Mouse (Mus musculus) neural tube, embryonic 12.5 days (tissue): ENCODE data around the gene Slc35b1. TPM values are rescaled to one million over a fixed set of nuclear protein-coding genes. Genes with fewer than 3 reads are reported as not detected.
A peak's percentile ranks its signal among the peaks of the same experiment; 100 is the strongest.
"Not testable (repeated sequence)": the region's sequence is repeated elsewhere in the genome, so short reads cannot be mapped to it uniquely, and the experiment has no call there.

Experiments
- ATAC-seq: fragments of 200-750 bp; cut with Nextera tagmentation; 2 replicates; pipeline ENCODE4 v1.8.0; 2017; ENCODE audit warnings: low read depth, mild to moderate bottlenecking, moderate TSS enrichment, moderate library complexity; ENCODE audit not compliant: low FRiP score
- H3K27ac ChIP-seq: fragments of 300-500 bp; sonication (generic); 2 replicates; pipeline ENCODE4 v1.5.1; 2016
- H3K27me3 ChIP-seq: fragments of 300-500 bp; sonication (generic); replicated peaks from 2 replicates; pipeline ENCODE4 v1.6.1; 2016; ENCODE audit warnings: mild to moderate bottlenecking
- H3K36me3 ChIP-seq: fragments of 300-500 bp; sonication (generic); 2 replicates; pipeline ENCODE4 v1.6.1; 2016; ENCODE audit warnings: mild to moderate bottlenecking
- H3K4me1 ChIP-seq: fragments of 300-500 bp; sonication (generic); 2 replicates; pipeline ENCODE4 v1.6.1; 2016
- H3K4me2 ChIP-seq: fragments of 300-500 bp; sonication (generic); replicated peaks from 2 replicates; pipeline ENCODE4 v1.6.1; 2016; ENCODE audit warnings: mild to moderate bottlenecking
- H3K4me3 ChIP-seq: fragments of 300-500 bp; sonication (generic); 2 replicates; pipeline ENCODE4 v1.5.1; 2016
- H3K9ac ChIP-seq: fragments of 300-500 bp; sonication (generic); 2 replicates; pipeline ENCODE4 v1.6.1; 2016; ENCODE audit warnings: mild to moderate bottlenecking
- H3K9me3 ChIP-seq: fragments of 300-500 bp; sonication (generic); 2 replicates; pipeline ENCODE4 v1.6.1; 2016; ENCODE audit warnings: mild to moderate bottlenecking
- WGBS: fragments of 180-500 bp; shearing (Covaris S2); methylation state at CpG from one replicate; pipeline ENCODE4 v1.1.7; 2016; 5-methylcytosine and 5-hydroxymethylcytosine counted together
- polyA plus RNA-seq: library from polyadenylated mRNA; unstranded; fragments of >200 nt; fragmentation: Nextera tagmentation; extraction: Ambion mirVana; gene quantifications from 2 replicates; pipeline ENCODE4 v1.2.1, GENCODE M21; 2016

The Slc35b1 gene
- polyA plus RNA-seq, 1 experiment from 2014 or later, result 127 TPM

DNA sequence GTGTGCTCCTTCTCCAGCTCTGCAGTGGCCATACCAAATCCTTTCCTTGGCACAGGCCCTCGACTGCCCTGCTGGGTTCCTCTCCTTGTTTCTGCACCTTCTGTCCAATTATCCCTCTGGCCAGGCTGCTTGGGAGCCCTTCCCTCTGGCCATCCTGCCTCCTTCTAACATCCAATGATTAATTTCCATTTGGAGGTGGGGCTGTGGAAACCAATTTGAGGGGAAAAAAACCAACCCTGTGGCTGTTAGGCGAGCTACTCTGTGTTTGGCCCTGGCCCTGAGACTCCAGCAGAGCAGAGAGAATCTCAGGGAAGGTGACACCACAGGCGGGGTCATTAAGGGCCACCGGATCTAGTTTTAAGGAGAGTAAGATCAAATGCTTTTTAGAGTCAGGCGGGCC lies 17.7 kb downstream of the Slc35b1 start:
- Histone ChIP-seq H3K4me2 (no peak overlapping the region), H3K36me3 (no peaks in the 10 kb centered on the region), H3K4me1 (no peaks in the 10 kb centered on the region), H3K27ac (no peak overlapping the region), H3K27me3 (no peaks in the 10 kb centered on the region), H3K9ac (no peak overlapping the region), H3K4me3 (no peak overlapping the region), H3K9me3 (no peaks in the 10 kb centered on the region)
- WGBS, result 17% methylated on average over 5 of the region's 5 CpGs
- no peak for ATAC-seq

DNA sequence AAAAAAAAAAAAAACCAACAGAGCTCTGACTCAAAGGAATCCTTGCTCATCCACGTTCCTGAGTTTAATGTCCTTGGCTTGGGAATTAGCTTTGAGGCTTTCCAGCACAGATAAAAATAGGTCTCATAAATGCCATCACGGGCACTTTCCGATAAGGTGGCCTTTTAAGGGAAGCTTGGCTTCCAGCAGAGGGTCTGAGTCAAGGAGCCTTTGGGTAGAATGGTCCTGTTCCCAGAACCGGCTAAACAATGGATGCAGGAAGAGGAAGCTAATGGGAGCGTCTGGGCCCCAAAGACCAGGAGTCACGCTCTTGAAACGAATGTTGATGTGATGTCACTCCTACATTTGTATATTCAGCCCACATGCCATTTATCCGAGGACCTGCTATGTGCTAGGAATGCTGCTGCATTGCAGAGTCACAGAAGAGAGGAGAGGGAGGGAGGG lies 18.2 kb downstream of the Slc35b1 start:
- Histone ChIP-seq H3K27me3 (no peaks in the 10 kb centered on the region), H3K9me3 (no peaks in the 10 kb centered on the region), H3K4me1 (no peaks in the 10 kb centered on the region), H3K27ac (no peak overlapping the region), H3K9ac (no peak overlapping the region), H3K4me2 (no peak overlapping the region), H3K4me3 (no peak overlapping the region), H3K36me3 (no peaks in the 10 kb centered on the region)
- WGBS, result 11% methylated on average over 8 of the region's 8 CpGs
- no peak for ATAC-seq

DNA sequence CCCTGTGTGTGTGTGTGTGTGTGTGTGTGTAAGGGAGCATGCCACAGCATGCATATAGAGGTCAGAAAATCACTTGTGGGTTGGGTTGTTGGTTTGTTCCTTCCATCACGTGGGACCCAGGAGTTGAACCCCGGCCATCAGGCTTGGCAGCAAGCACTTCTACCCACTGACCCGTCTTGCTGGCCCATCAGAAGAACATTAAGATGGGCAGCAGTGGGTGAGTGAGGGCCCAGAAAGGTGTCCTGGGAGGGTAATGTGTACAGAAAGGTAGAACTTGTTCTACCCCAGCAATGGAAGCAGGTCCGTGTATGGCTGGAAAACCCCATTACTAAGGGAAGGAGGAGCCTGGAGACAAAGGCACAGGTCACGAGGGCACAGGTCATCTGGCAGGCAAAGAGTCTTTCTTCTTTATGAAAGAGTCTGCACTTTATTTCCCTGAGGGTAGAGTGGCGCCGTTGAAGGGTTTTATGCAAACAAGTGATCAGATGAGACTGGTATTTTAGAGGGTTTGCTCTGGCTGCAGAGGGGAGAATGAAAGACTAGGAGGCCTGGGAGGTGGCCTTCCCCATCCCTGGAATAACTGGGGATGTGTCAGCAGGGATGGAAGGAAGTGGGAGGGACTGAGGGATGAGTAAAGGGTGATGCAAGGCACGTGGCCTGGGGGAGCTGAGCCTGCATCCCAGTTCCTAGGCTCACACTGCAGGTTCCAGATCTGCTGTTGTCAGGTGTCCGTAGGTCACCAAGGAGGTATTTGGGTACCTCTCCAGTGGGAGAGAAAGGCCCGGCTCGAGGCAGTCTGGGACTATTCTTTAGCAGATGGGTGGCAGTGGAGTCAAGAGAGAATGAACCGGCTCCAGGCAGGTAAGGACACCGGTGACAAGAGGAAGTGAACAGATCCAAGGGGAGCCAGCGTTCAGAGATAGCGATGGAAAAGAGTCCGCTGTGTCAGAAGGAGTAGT lies 19.2 kb downstream of the Slc35b1 start:
- Histone ChIP-seq H3K4me1 (no peaks in the 10 kb centered on the region), H3K9ac (no peak overlapping the region), H3K27ac (no peak overlapping the region), H3K36me3 (no peaks in the 10 kb centered on the region), H3K9me3 (no peaks in the 10 kb centered on the region), H3K27me3 (no peaks in the 10 kb centered on the region), H3K4me2 (no peak overlapping the region), H3K4me3 (no peak overlapping the region)
- ATAC-seq, result no peak
- WGBS, result 66% methylated on average over 16 of the region's 16 CpGs

DNA sequence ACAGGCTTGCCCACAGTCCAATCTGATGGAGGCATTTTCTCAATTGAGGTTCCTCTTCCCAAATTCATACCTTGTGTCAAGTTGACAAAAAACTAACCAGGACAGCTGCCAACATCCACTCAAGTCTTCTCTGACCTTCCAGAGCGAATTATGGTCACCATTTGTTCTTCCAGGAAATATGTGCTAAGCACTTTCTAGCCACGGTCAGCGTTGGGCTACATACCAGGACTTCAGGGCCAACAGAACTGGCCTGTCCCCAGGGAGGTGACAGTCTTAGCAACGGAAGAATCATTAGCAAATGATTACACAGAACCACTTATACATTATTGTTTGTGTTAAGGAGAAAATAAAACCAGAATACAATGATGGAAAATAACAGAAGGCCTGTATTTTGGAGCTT lies 21.3 kb downstream of the Slc35b1 start:
- Histone ChIP-seq H3K9ac (no peak overlapping the region), H3K27ac (no peak overlapping the region), H3K9me3 (no peaks in the 10 kb centered on the region), H3K27me3 (no peaks in the 10 kb centered on the region), H3K4me2 (no peak overlapping the region), H3K4me3 (no peak overlapping the region), H3K36me3 (no peaks in the 10 kb centered on the region), H3K4me1 (no peaks in the 10 kb centered on the region)
- WGBS, result 75% methylated on average over 4 of the region's 4 CpGs
- no peak for ATAC-seq

DNA sequence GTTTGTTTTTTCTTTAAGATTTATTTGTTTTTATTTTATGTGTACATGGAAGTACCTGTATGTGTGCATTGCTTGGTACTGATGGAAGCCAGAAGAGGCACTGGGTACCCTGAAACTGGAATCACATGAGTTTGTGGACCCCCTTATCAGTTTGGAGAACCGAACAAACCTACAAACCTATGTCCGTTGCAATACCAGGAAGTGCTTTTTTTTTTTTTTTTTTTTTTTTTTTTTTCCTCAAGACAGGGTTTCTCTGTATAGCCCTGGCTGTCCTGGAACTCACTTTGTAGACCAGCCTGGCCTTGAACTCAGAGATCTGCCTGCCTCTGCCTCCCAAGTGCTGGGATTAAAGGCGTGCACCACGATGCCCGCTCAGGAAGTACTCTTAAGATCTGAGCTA lies 21.9 kb downstream of the Slc35b1 start:
- ATAC-seq, H3K9me3 ChIP-seq, H3K4me3 ChIP-seq, H3K27ac ChIP-seq, H3K9ac ChIP-seq, H3K27me3 ChIP-seq, H3K4me1 ChIP-seq, H3K4me2 ChIP-seq, H3K36me3 ChIP-seq: not testable (repeated sequence)
- 91% methylated on average over 5 of the region's 5 CpGs for WGBS

DNA sequence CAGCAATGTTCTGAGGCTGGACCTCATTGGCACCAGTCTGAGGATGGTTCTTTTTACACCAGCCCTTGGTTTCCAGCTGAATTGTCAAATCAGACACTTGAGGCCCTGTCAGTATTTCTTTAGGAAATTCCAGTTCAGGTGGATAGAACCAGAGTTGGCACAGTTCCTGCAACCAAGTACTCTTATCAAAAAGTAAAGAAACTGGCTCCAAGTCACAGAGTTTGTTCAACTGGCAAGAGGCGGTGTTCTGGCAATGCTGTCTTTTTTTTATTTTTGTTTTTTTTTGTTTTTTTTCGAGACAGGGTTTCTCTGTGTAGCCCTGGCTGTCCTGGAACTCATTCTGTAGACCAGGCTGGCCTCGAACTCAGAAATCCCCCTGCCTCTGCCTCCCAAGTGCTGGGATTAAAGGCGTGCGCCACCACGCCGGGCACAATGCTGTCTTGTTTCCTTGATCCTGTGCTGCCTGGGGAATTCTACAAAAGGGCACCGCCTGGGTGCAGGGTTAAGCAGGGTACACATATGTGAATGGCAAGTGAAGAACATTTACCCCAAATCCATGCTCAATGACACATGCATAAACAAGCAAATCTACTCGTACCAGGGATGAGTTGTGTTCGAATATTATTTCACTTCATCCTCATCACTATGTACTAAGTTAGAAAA lies 25.1 kb downstream of the Slc35b1 start:
- 87% methylated on average over 10 of the region's 10 CpGs for WGBS
- no peaks in the 10 kb centered on the region for H3K9me3 ChIP-seq
- no peaks in the 10 kb centered on the region for H3K36me3 ChIP-seq
- no peaks in the 10 kb centered on the region for H3K27me3 ChIP-seq
- ATAC-seq, result no peak
- H3K4me2 ChIP-seq, result no peak overlapping the region
- H3K9ac ChIP-seq, result no peak overlapping the region
- H3K4me1 ChIP-seq, result no peaks in the 10 kb centered on the region
- H3K27ac ChIP-seq, result no peak overlapping the region
- no peak overlapping the region for H3K4me3 ChIP-seq

DNA sequence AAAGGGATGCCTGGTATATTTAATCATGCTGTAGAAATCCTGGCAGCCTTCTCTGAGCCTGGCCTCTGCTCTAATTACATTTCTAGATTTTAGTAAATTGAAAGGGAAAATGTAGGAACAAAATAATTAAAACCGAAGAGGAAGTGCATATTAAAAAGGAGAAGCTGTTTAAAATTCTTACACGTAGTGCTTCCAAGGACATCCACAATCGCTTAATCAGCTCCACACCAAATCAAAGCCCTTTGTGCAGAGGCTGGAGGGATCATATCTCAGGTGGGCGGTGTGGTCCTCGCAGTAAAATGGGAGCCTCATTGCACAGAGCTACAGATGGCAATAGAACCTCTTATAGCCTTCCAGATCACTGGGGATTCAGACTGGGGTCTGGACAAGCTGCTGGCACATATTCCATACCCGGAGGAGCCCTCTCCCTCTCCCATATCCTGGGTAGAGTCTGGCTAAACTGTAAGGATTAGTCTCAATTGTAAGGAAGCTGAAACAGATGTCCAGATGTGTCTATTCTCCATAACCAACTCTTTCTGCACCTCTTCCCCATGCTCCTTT lies 27.0 kb downstream of the Slc35b1 start:
- 80% methylated on average over 6 of the region's 6 CpGs for WGBS
- Histone ChIP-seq H3K9ac (no peak overlapping the region), H3K4me1 (peaks cover 10% of the 10 kb centered on the region), H3K4me3 (no peak overlapping the region), H3K4me2 (no peak overlapping the region), H3K36me3 (no peaks in the 10 kb centered on the region), H3K9me3 (no peaks in the 10 kb centered on the region), H3K27me3 (no peaks in the 10 kb centered on the region), H3K27ac (no peak overlapping the region)
- no peak for ATAC-seq

DNA sequence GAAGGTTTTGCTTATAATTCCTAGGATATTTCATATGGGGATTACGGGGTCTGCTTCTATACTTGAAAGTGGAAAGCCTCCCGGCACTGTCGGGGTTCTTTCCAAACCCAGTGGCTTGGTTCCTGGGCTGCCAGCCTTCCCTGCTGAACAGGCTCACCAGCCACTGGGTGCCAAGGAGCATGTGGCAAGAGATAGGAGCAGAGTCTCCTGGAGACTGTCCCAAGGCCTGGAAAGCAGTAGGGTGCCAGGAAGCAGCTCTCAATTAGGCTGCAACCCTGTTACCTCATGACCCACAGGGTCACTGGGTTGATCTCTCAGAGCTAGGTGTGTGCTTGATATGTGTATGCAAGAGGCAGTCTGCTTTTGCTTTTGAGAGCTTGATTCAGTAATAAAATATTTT lies 28.1 kb downstream of the Slc35b1 start:
- no peak overlapping the region for H3K27ac ChIP-seq

DNA sequence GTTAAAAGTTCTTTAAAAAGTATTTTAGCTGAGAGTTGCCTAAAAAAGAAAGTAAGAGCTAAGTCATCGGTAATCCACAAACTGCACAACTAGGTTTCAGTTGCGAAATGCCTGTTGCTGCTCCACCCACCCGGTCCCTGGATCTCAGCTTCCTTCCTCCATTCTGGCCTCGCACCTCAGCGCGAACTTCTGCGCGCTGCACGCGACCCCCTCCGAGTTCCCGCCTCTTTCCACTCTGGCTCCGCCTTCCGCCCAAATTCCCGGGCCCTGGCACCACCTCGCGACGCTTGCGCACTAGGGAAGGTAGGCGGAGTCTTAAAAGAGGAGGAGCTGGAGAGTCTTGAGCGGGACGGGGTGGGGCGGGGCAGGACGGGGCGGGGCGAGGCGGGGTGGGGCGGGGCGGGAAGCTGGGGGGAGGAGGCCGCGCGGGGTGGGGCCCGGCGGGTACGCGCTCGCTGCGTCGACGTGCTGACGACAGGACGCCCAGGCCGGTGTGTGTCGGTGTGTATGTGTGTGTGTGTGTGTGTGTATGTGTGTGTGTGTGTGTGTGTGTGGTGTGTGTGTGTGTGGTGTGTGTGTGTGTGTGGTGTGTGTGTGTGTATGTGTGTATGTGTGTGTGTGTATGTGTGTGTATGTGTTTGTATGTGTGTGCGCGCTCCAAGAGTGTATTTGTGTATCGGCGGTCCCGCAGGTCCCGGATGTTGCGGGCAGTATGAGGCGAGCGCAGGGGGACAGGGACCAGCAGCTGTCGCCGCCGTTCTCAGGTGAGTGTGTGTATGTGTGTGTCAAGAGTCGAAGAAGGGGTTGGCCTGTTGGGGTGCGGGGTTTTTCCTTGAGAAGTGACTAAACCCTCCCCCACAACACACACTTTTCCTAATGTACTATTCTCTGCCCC lies 29.4 kb downstream of the Slc35b1 start, which contains the start of gene Spop:
Gene Spop (plus strand): TSS at position 440 of the 895 bp plus-strand sequence.
- ATAC-seq, result peak; percentile 90
- Histone ChIP-seq H3K36me3 (no peaks in the 10 kb centered on the region), H3K9ac (peak within 1 kb of the TSS; percentile 57), H3K27me3 (no peaks in the 10 kb centered on the region), H3K4me2 (peak within 1 kb of the TSS; percentile 69), H3K4me3 (peak within 1 kb of the TSS; percentile 48), H3K9me3 (no peaks in the 10 kb centered on the region), H3K27ac (peak within 1 kb of the TSS; percentile 72), H3K4me1 (peaks cover 10% of the 10 kb centered on the region)
- 3% methylated on average over 54 of the region's 58 CpGs for WGBS

More for the DNA sequence above, 28.1 kb downstream of the Slc35b1 start:
- Histone ChIP-seq H3K27me3 (no peaks in the 10 kb centered on the region), H3K4me2 (no peak overlapping the region), H3K4me3 (no peak overlapping the region), H3K4me1 (peaks cover 10% of the 10 kb centered on the region), H3K36me3 (no peaks in the 10 kb centered on the region), H3K9ac (no peak overlapping the region), H3K9me3 (no peaks in the 10 kb centered on the region)
- WGBS, result 92% methylated on average over 3 of the region's 3 CpGs
- ATAC-seq, result no peak

DNA sequence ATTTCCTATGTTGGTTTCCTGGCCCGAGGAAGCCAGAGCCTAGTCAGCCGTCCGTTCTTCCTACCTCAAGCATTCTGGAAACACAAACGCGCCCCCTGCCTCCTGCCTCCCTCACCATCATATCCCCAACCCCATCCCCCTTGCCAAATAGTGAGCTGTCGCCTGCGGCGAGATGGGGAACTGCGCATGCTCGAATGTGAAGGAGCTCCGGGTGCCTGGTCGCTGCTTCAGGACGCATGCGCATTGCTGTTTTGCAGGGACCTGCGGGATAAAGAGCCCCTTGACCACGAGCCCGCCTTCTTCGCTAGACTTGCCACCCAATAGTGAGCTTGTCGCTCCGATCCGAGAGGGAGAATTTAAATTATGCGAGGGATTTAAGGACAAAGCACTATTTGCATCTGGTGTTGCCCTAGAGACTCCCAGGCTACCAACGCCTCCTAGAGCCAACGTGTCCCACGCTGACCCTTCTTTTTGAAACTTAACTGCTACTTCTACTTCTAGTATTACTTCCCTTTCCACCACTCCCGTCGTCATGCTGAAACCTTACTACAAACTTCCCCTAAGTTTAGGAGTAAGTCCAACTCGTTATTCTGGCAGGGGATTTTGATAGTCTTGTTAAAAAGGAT lies 30.2 kb downstream of the Slc35b1 start:
- Histone ChIP-seq H3K27ac (peak overlapping the region; percentile 72), H3K4me3 (peak overlapping the region; percentile 48), H3K4me2 (peak overlapping the region; percentile 69), H3K36me3 (no peaks in the 10 kb centered on the region), H3K9ac (peak overlapping the region; percentile 57), H3K27me3 (no peaks in the 10 kb centered on the region), H3K4me1 (peaks cover 10% of the 10 kb centered on the region), H3K9me3 (no peaks in the 10 kb centered on the region)
- peak; percentile 86 for ATAC-seq
- WGBS, result under 1% methylated on average over 28 of the region's 28 CpGs

DNA sequence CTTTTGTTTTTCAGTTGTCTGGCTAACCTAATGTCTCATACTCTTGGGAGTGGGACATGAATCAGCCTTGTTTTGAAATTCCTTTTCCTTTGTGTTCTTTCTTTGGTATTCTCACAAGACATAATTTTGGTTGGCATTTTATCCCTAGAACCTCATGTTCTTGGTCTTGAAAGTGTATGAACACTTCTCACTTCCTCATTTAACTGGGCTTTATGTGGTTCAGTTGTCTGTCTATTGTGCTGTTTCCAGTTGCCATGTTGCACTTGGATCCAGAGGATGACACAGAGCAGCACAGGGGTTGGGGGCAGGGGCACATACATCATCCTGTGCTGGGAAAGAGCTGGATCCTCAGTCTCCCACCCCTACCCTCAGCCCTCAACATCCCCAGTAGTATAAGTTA lies 31.4 kb downstream of the Slc35b1 start:
- Histone ChIP-seq H3K9ac (peak overlapping the region; percentile 26; the same call in 1 of the 2 replicates), H3K27ac (0 out of 2 replicates have a peak overlapping the region, but pooled peaks have one; percentile 8)

More for the DNA sequence above, 31.4 kb downstream of the Slc35b1 start:
- Histone ChIP-seq H3K4me3 (no peak overlapping the region), H3K4me1 (peaks cover 10% of the 10 kb centered on the region), H3K9me3 (no peaks in the 10 kb centered on the region), H3K36me3 (no peaks in the 10 kb centered on the region), H3K4me2 (peak overlapping the region; percentile 69), H3K27me3 (no peaks in the 10 kb centered on the region)
- no peak for ATAC-seq
